Mouse (Mus musculus) megakaryocyte, adult 5-6 weeks (primary cell): ENCODE measurements around the gene Nefh. TPM values are rescaled to one million over a fixed set of nuclear protein-coding genes. Genes with fewer than 3 reads are reported as not detected.
A peak's percentile ranks its signal among the peaks of the same experiment; 100 is the strongest.

Source experiments
- ATAC-seq: 2 replicates; pipeline ENCODE4 v1.8.0; 2016; ENCODE audit warnings: mild to moderate bottlenecking, inconsistent platforms; ENCODE audit not compliant: poor library complexity, severe bottlenecking
- total RNA-seq, 2 experiments: library from RNA; stranded (forward) in 1 of 2; stranded (reverse) in 1 of 2; fragments of 153-499, 151-499 nt in 1 of 2; fragments of 221-1000, 200-1000 nt in 1 of 2; gene quantifications; 2 replicates each; pipeline versions ENCODE4 v1.2.3 to v1.2.4; 2015 to 2017

Gene Nefh
- 0.21 and 0.33 TPM in 2 replicates for total RNA-seq (2015)
- 0.22 and 0.28 TPM in 2 replicates for total RNA-seq (2017)

DNA sequence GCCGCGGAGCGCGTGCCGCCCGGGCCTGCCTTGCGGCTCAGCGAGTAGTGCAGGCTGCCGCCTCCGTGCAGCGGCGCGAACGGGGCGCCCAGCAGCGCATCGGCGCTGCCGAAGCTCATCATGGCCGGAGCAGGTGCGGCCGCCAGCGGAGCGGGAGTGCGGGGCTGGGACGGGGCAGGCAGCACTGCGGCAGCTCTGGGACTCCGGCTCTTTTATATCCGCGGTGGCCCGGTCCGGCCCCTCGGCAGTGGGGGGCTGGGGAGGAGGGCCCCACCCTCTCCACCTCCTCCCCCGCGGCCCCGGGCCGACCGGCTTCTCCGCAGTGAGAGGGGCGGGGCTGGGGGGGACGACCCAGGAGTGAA is at the start of gene Nefh:
Gene Nefh, minus strand, starts transcription at position 252 of the 362 bp plus-strand sequence.
- ATAC-seq: no peak

DNA sequence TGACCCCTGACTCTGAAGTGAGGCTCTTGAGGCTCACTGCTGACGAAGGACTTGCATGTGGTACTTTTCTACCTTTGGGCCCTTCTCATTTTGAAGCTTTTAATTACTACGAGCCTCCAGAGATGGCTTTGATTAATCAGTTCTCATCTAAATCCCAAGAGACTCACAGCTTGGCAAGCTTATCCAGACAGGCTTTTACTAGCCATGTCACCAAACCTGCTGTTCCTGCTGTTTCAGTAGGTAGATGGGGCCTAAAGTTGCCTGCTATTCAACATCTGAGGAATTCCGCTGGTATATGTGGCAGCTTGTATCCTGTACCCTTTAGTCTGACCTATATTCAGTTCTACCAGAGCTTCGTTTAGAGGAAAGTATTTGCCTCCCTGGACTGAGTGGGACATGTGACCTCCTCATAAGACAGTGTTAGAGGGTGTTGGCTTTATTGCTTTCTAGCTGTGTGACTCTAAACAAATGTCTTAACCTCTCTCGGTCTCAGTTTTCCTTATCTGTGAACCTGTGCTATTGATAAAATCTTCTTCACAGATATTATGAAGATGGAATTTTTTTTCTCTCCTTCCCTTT is 48.8 kb upstream of the Nefh start:
- ATAC-seq: no peak

DNA sequence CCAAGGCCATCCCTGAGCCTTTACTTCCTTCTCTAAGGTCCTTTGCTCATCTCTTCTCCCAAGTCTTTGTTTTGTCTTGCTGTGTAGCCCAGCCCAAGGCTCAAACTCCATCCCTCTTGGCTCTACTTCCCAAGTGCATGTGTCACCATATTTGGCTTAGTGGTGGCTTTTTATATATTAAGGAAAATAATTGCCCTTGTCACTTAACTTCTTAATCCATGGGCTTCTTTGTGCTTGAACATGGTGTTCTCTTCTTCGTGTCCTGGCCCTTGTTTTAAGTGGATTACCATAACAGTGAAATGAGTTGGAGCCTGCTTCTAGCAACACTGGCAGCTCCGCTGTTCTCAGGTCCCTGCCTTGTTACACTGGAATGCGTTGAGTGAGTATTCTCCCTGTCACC is 47.8 kb upstream of the Nefh start:
- ATAC-seq: no peak

DNA sequence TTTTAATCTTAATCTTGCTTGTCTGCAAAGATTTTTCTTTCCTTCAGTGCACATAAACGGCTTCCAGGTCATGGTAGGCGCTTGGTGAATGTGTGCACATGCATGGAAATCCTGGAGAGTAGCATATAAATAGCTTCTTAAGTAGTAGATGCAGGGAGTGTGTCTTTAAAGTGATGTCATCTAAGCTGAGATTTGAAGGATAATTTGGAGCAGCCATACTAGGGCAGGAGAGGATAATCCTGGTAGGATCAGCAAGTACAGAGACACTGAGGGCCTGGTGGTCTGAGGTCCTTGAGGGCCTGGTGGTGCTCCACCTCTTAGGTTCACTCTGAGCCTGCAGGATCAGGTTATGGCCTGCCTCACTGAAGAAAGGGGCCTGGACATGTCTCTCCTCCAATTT is 44.6 kb upstream of the Nefh start:
- no peak for ATAC-seq

DNA sequence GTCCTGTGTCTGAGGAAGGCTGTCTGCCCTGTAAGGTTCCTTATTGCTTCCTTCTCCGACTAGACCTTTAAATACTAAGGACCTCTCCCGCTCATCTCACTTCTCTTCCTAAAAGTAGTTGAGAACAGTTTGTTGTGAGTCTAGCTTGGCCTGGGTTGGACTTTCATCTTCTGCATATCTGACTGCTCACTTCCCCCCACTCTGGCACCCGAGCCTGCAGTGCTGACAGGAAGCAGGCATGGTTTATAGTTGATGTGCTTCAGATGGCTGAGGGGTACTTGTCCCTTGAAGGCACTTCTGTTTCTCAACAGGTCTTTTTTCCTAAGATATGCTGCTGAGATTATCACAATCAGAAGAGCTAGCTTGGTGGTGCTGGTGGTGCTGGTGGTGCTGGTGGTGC is 41.3 kb upstream of the Nefh start:
- peak; percentile 53 for ATAC-seq

DNA sequence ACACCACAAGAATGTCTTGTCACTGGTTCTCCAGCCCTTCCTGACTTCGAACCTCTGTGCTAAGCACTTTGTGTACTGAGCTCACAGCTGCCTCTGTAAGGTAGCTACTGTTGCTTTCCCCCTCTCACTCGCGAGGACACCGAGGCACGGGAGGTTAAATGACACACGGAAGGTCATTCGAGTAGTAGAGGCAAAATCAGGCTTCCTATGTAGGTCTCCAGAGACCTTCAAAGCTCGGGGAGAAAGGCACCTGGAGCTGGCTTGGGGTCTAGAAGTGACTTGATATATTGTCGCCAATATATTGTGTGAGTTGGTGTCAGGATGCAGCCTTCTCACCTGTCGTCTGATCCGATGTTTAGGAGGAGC is 39.6 kb upstream of the Nefh start:
- ATAC-seq: no peak

DNA sequence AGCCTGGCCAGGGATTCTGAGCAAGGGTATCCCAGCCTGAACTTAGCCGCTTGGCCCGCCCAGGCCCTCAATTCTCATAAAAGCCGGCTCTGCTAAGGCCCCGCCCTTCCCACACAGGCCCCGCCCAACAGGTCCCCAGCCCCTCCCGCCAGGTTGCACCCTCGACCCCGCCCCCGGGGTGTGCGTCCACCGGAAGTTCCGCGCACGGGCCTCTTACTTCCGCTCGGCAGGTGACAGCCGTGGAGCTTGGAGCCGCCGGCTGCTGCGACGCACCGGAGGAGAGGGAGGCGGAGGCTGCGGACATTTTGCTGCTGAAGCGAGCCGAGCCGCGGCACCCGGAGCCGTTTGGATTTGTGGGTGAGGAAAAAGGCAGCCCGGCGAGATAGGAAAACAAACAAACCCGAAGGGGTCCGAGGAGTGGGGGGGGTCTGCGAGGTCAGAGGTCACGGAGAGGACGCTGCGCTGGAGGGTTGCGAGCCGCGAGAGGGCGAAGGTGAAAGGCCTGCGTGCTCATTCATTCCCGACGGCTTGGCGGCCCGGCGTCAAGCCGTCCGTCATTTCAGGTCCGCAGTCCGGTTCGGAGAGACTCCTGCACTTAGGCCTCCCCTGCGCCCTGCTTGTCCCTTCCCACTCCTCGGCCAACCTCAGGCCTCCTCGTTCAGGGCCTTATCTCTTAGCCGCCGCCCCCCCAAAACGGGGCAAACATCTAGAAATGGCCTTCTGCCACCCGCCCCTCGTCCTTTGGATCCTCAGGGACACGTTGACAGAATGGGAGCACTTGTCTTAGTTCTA is 39.0 kb upstream of the Nefh start, which contains the start of gene Ap1b1:
Gene Ap1b1, plus strand, starts transcription at position 130 of the 792 bp plus-strand sequence.
- peak; percentile 96 for ATAC-seq

DNA sequence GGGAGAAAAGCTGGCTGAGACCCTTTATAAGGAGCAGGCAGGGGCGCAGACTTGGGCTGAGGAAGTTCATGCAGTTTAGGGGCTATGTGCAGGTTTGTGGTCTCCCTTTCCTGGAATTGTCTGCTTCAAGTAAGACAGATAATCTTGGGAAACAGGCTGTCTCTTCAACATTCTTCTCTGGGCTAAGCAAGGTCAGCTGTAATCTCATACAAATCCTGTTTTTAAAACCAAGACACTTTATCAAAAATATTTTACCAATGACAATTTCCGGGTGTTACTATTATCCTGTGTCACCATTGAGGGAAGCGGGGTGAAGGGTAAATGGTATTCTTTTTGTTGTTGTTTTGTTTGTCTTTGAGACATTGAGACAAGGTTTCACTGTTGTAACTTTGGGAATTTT is 36.9 kb upstream of the Nefh start:
- ATAC-seq: no peak

DNA sequence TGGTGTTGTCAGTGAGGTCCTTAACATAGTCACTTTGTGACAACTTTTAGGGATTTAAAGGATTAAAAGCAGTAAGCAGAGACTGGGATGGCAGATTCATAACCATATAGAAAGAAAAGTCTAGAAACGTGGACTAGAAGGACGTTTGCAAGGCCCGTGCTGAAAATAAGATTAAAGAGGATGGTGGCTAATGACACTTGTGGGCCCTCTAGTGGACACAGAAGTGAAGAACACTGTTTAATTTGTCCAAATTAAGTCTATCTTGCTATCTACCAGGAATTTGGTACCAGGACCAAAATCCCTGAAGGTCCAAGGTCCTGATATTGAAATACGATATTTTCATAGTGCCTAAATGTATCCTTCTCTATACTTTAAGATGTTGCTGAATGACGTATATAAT is 36.4 kb upstream of the Nefh start:
- ATAC-seq: no peak

DNA sequence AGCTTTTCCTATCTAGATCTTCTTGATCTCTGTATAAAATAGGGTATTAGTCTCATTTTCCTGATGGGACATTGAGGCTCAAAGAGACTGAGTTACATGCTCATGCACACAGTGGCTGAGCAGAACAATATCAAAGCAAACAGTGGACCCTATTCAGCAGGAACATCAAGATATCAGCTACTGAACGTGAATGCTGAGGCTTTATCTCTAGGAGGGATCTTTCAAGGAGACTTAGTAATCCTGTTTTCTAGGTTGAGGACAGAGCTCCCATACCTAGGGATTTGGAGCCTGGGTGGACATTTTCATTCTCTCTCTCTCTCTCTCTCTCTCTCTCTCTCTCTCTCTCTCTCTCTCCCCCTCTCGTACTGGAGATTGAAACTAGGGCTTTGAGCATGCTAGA is 35.7 kb upstream of the Nefh start:
- ATAC-seq: no peak

DNA sequence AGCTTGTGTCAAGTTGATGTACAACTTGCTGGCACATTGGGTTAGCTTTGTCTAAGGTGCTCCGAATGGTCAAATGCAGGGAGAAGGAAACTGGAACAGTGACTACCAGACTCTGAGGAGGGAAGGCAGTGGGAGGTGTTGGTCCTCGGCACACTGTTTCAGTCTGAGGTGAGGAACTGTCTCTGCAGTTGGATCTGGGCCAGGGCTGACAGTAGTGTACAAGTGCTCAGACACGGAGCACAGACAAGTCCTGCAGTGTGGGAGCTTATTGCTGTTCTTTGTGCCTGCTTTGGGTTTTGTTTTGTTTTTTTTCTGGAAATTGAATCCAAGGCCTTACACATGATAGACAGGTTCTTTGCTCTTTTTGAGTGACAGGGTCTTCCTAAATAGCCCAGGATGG is 35.1 kb upstream of the Nefh start:
- ATAC-seq: no peak

DNA sequence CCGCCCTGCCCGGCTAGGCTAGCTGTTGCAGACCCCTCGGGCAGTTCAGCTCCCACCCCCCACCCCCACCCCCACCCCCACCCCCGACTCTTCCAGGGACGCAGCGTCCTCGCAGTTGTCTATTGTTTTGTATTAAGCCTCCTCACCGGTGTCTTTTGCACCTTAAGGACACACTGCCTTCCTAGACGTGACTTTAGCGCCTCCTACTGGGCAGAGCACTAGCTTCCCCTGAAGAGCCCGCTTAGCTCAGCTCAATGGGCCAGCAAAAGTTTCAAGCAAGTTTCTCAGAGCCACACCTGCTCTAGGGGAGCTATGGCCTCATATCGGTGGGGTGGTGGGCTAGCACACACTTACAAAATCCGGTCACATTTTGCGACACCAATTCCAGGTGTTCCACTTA is 27.8 kb upstream of the Nefh start:
- peak; percentile 59 for ATAC-seq

DNA sequence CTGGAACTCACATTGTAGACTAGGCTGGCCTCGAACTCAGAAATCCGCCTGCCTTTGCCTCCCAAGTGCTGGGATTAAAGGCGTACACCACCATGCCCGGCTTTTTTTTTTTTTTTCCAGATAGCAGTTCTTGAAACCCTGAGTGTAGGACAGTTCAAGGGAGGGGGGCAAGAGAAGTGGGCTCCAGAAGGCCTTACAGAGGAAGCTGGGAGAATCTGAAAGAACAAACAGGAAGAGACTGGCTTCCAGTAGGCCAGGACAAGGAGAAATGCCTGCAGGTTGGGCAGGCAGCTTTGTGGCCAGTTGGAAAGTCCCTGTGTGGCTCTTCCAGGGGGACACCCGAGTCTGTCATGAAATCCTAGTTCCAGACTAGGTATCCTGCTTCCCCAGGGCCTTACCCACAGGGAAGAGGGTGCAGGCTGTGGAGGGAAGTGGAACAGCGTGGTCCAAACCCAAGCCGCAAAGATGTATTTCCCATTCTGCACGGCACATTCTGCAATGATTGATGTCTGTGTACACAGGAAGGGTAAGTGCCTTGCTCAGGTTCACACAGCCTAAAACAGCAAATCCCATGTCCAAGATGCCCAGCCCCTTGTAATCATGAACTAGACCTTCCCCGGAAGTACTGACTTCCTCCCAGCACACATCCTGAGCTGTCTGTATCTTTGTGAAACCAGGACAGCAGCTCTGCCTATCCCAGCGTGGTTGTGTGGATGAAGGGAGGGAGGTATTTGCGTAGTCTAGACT is 26.7 kb upstream of the Nefh start:
- ATAC-seq: peak; percentile 43; the same call in 1 of the 2 replicates

DNA sequence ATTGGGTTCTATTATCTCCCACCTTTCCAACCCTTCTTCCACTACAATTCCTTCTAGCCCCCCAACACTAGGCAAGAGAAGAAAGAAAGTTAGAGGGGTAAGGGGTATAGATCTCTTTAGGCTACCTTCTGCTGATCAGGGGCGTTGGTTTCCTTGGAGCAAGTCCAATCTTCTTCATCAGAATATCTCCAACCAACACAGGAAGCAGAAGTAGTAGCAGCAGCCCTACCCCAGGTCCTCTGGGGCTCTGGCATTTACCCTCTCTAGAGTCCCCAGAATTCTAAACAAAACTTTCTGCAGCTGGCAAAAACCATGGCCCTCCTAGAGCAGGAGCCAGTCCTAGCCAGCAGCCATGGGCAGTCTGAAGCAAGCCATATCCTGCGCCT is 26.0 kb upstream of the Nefh start:
- no peak for ATAC-seq

DNA sequence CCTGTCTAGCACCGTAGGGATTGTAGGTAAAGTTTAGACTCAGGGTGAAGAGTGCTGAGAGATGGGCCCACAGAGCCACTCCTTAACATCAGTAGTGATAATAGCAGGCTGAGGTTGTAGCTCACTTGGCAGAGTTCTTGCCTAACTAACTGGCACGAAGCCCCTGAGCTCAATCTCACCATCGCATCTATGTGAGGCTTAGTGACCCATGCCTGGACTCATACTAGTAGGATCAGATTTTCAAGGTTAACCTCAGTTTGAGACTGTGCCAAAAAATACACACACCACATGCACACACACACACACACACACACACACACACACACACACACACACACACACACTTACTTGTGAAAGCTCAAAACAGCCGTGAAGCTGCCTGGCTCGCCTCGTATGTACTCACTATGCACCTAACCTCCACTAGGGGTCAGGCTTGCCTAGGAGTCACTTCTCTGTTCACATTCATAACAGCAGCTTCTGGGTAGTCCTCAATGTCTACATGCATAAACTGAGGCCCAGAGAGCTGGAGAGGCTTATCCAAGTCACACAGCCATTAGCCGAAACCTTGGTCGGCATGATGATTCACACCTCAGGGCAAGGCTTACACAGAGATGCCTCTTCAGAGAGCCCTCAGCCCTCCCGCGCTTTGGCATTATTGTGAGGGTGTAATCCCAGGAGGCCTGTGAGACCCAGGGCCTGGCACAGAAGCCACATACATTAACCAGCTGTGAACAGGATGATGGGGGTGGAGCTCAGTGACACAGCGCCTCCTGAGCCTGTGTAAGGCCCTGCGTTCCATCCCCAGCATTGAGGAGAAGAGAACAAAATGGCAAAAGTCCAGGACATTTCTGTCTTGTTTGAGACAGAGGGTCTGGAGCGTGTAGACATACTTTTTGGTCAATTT is 25.4 kb upstream of the Nefh start:
- ATAC-seq: peak; percentile 91

DNA sequence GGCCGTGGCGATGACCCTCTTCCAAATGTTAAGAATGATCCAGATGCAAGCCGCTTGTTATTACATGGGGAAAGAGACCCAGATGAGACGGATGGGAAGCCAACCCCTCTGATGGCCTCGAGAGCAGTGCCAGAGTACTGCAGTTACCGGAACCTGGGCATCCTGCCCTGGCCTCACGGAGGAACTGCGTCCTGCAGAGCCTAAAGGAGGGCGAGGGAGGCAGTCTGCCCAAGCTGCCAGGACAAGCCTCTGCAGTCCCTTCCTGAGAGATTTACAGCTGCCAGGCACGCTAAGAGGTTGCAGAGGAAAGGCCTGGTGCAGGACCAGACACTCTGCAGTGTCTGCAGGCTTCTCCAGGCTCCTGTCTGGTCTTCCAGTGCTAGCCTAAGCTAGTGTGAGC is 20.5 kb upstream of the Nefh start:
- ATAC-seq: no peak

DNA sequence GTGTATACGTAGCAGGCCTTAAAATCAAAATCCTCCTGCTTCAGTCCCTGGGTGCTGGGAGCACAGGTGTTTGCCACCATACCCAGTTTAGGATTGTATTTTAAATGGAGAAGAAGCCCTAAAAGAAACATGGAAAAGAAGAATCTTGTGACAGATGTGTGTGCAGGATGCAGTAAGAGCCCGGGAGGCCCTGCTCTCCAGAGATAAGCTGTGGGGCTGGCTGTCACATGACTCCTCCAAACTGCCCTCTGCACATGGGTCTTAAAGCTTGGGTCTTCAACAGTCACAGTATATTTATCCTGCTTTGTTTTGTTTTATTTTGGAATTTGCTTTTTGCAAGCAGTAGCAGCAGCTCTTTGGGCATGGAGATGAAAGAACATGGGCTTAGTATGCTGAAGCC is 19.7 kb upstream of the Nefh start:
- ATAC-seq: no peak

DNA sequence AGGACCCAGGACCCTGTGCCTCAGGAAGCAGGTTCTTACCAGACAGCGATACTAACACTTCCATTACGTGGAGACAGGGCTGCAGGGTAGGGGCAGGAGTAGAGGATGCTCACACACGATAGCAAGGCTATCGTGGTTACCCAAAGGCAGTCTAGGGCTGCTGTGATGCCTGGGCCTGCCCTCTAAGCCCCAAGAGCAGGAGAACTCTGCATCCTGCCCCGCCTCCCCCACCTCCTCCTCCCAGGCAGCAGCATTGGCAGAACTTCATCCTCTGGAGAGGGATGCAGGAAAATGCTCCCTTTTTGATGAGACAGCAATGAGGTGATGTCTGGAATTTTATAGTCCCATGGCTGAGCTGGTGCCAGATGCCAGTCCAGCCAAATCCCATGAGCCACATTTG is 19.0 kb upstream of the Nefh start:
- ATAC-seq: no peak

DNA sequence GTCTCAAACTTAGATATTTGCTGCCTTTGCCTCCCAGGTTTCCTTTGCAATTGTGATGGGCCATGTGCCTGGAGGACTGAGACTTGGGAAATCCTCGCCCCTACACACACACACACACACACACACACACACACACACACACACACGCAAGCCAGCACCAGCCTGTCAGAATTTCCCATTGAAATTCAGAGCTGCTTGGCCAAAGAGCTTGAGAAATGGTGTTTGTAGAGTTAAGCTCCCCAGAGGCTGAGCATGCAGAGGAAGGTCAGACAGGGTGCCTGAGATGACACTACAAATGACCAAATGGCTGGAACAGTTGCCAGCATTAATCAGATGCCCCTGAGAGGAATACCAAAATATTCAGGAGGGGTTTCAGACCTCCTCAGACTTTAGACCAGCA is 18.5 kb upstream of the Nefh start:
- ATAC-seq: no peak

DNA sequence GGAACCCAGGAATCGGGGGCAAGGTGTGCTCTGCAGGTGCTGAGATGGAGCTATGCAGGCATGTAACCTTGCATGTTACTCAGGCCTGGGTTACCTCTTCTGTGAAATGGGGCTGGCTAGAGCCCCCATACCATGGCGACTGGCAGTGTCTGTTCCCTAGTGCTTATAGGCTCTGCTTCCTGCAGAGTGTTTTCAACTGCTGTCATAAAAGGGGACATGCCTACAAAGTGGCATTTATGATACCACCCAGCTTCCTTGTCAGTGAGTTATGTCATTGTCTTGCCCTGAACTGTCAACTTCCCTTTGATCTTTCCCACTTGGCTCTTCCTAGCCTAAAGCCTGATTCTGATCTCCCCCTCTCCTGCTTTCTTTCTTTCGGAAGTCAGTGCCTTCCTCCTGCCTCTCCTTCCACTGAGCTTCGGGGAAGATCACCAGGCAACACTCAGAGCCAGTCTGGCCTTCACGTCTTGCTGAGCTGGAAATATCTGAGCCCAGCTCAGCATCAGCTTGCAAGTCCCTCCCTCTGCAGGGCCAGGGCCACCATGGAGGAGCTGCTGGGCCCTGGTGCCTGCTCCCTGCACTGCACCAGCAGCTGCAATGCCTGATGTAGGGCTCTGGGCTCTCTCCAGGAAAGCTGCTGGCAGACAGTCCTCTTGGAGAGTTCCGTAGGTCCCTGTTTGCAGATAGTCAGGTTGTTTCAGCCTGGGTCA is 15.4 kb upstream of the Nefh start:
- ATAC-seq: no peak
